8 mouse cellular contexts compared by ENCODE assay signal in genomic region chrX:53059426-53060007, GRCm38 (mm10).
DNase-seq lines count a peak whose midpoint lies in the region; ATAC-seq and TF ChIP-seq lines count a peak whose summit lies in the region.

No protein-coding gene starts in this region.

- H3K36me3 ChIP-seq in heart, embryonic 13.5 days, result 0 out of 2 replicates have a peak, but pooled peaks cover 4% of the 10 kb centered on the region
- no peaks in the 10 kb centered on the region for H3K36me3 ChIP-seq in midbrain, embryonic 12.5 days
- H3K36me3 ChIP-seq in midbrain, postnatal 0 days (ENCODE audit: insufficient read depth, low read length), result no peaks in the 10 kb centered on the region
- no peaks in the 10 kb centered on the region for H3K36me3 ChIP-seq in hindbrain, embryonic 13.5 days
- no peaks in the 10 kb centered on the region for H3K36me3 ChIP-seq in stomach, postnatal 0 days (ENCODE audit: control insufficient read depth, insufficient read depth, low read length)

- H3K9ac ChIP-seq in heart, embryonic 13.5 days, result peak overlapping the region; percentile 86
- H3K9ac ChIP-seq in midbrain, embryonic 12.5 days (replicated peaks), result no peak overlapping the region
- no peak overlapping the region for H3K9ac ChIP-seq in midbrain, postnatal 0 days (replicated peaks; ENCODE audit: low read length, poor library complexity, severe bottlenecking)
- H3K9ac ChIP-seq in hindbrain, embryonic 13.5 days, result no peak overlapping the region
- H3K9ac ChIP-seq in stomach, postnatal 0 days (ENCODE audit: low read length), result no peak overlapping the region

- peak overlapping the region; percentile 69 for H3K4me2 ChIP-seq in heart, embryonic 13.5 days
- peak overlapping the region; percentile 48 for H3K4me2 ChIP-seq in midbrain, embryonic 12.5 days (replicated peaks)
- no peak overlapping the region for H3K4me2 ChIP-seq in midbrain, postnatal 0 days (ENCODE audit: low read depth, low read length, poor library complexity, severe bottlenecking)
- peak overlapping the region; percentile 43; the same call in 1 of the 2 replicates for H3K4me2 ChIP-seq in hindbrain, embryonic 13.5 days
- peak overlapping the region; percentile 53; the same call in 1 of the 2 replicates for H3K4me2 ChIP-seq in stomach, postnatal 0 days (replicated peaks; ENCODE audit: low read depth)

- peaks cover 29% of the 10 kb centered on the region for H3K4me1 ChIP-seq in heart, embryonic 13.5 days
- no peaks in the 10 kb centered on the region for H3K4me1 ChIP-seq in midbrain, embryonic 12.5 days
- H3K4me1 ChIP-seq in midbrain, postnatal 0 days (ENCODE audit: insufficient read depth, low read length), result no peaks in the 10 kb centered on the region
- H3K4me1 ChIP-seq in hindbrain, embryonic 13.5 days (replicated peaks), result 0 out of 2 replicates have a peak, but pooled peaks cover 9% of the 10 kb centered on the region
- no peaks in the 10 kb centered on the region for H3K4me1 ChIP-seq in stomach, postnatal 0 days (replicated peaks; ENCODE audit: control insufficient read depth, insufficient read depth)

- H3K27me3 ChIP-seq in heart, embryonic 13.5 days (replicated peaks), result no peaks in the 10 kb centered on the region
- peaks cover 15% of the 10 kb centered on the region; the same call in 1 of the 2 replicates for H3K27me3 ChIP-seq in midbrain, embryonic 12.5 days
- H3K27me3 ChIP-seq in midbrain, postnatal 0 days (ENCODE audit: insufficient read depth, low read length), result no peaks in the 10 kb centered on the region
- H3K27me3 ChIP-seq in hindbrain, embryonic 13.5 days, result peaks cover 25% of the 10 kb centered on the region
- H3K27me3 ChIP-seq in stomach, postnatal 0 days (ENCODE audit: control insufficient read depth, insufficient read depth, low read length), result no peaks in the 10 kb centered on the region

- H3K27ac ChIP-seq in heart, embryonic 13.5 days (replicated peaks), result peak overlapping the region; percentile 98
- H3K27ac ChIP-seq in midbrain, embryonic 12.5 days (replicated peaks), result no peak overlapping the region
- H3K27ac ChIP-seq in midbrain, postnatal 0 days (ENCODE audit: low read depth, low read length), result no peak overlapping the region
- H3K27ac ChIP-seq in hindbrain, embryonic 13.5 days, result no peak overlapping the region
- no peak overlapping the region for H3K27ac ChIP-seq in stomach, postnatal 0 days (replicated peaks)

- peak overlapping the region; percentile 68 for H3K4me3 ChIP-seq in heart, embryonic 13.5 days
- no peak overlapping the region for H3K4me3 ChIP-seq in midbrain, embryonic 12.5 days
- H3K4me3 ChIP-seq in midbrain, postnatal 0 days (ENCODE audit: low read depth, low read length), result no peak overlapping the region
- no peak overlapping the region for H3K4me3 ChIP-seq in hindbrain, embryonic 13.5 days
- no peak overlapping the region for H3K4me3 ChIP-seq in stomach, postnatal 0 days (ENCODE audit: low read depth, low read length)

- no peak for TF ChIP-seq CTCF in midbrain, postnatal 0 days (IDR thresholded peaks at IDR 0.05)
- TF ChIP-seq CTCF in stomach, postnatal 0 days (IDR thresholded peaks at IDR 0.05; ENCODE audit: low read depth), result no peak

- no peak for TF ChIP-seq EP300 in stomach, postnatal 0 days (optimal IDR thresholded peaks at IDR 0.05)

- DNase-seq in heart, postnatal 36 days, result no peak
- no peak for DNase-seq in midbrain, postnatal 0 days (ENCODE audit: low spot score)
- DNase-seq in stomach, postnatal 0 days (ENCODE audit: low spot score), result no peak
- DNase-seq in right cerebral cortex, postnatal 14 days, result no peak
- no peak for DNase-seq in frontal cortex, adult 2 months (ENCODE audit: extremely low spot score in 1 of 2, low spot score in 1 of 2)

- no peaks in the 10 kb centered on the region for H3K9me3 ChIP-seq in heart, embryonic 13.5 days
- no peaks in the 10 kb centered on the region for H3K9me3 ChIP-seq in midbrain, embryonic 12.5 days
- no peaks in the 10 kb centered on the region for H3K9me3 ChIP-seq in midbrain, postnatal 0 days (ENCODE audit: low read length)
- no peaks in the 10 kb centered on the region for H3K9me3 ChIP-seq in hindbrain, embryonic 13.5 days
- no peaks in the 10 kb centered on the region for H3K9me3 ChIP-seq in stomach, postnatal 0 days (ENCODE audit: control insufficient read depth, low read length)

- ATAC-seq in heart, embryonic 13.5 days (ENCODE audit: extremely low read depth, insufficient number of reproducible peaks, low FRiP score, low TSS enrichment), result no peak
- ATAC-seq in midbrain, embryonic 12.5 days (ENCODE audit: low FRiP score, low read depth), result no peak
- ATAC-seq in midbrain, postnatal 0 days (ENCODE audit: low FRiP score), result no peak
- no peak for ATAC-seq in hindbrain, embryonic 13.5 days (ENCODE audit: low FRiP score)
- ATAC-seq in stomach, postnatal 0 days (ENCODE audit: low FRiP score, low TSS enrichment), result no peak

- intact Hi-C loops in heart, postnatal 36 days (cut with DNase I), result loop anchor here (5.0 kb wide), 1 partner anchor 58 kb away; no protein-coding TSS in a partner anchor

- WGBS in heart, embryonic 13.5 days, result 23% methylated on average over 11 of the region's 11 CpGs
- WGBS in midbrain, embryonic 12.5 days, result 27% methylated on average over 11 of the region's 11 CpGs
- 33% methylated on average over 11 of the region's 11 CpGs for WGBS in midbrain, postnatal 0 days
- 25% methylated on average over 11 of the region's 11 CpGs for WGBS in hindbrain, embryonic 13.5 days
- 35% methylated on average over 11 of the region's 11 CpGs for WGBS in stomach, postnatal 0 days
